Mouse (Mus musculus): ENCODE results near the gene Lpcat1. TPM values are rescaled to one million over a fixed set of nuclear protein-coding genes. Genes with fewer than 3 reads are reported as not detected.

Lpcat1 gene
- polyA plus RNA-seq (2012; rRNA removed), result 15.2 and 17.2 TPM in 2 replicates

GRCm38 (mm10) chr13:73467034-73467420 lies at the start of gene Lpcat1:
Gene Lpcat1, plus strand, starts transcription at chr13:73467197.
- peak; percentile 67 for DNase-seq (ENCODE audit: low spot score)

GRCm38 (mm10) chr13:73417478-73418220 lies 49.3 kb upstream of the Lpcat1 start:
- no peak for DNase-seq (ENCODE audit: low spot score)

- no peak for DNase-seq (ENCODE audit: low spot score)
Observed at GRCm38 (mm10) chr13:73418297-73418696, 48.7 kb upstream of the Lpcat1 start.

- no peak for DNase-seq (ENCODE audit: low spot score)
Observed at GRCm38 (mm10) chr13:73419244-73419643, 47.8 kb upstream of the Lpcat1 start.

- DNase-seq (ENCODE audit: low spot score), result no peak
Observed at GRCm38 (mm10) chr13:73423043-73423442, 44.0 kb upstream of the Lpcat1 start.

- DNase-seq (ENCODE audit: low spot score), result no peak
Observed at GRCm38 (mm10) chr13:73425035-73425434, 42.0 kb upstream of the Lpcat1 start.

GRCm38 (mm10) chr13:73425839-73426490 lies 41.0 kb upstream of the Lpcat1 start:
- peak; percentile 38 for DNase-seq (ENCODE audit: low spot score)

- DNase-seq (ENCODE audit: low spot score), result no peak
Observed at GRCm38 (mm10) chr13:73426587-73426986, 40.4 kb upstream of the Lpcat1 start.

- DNase-seq (ENCODE audit: low spot score), result no peak
Observed at GRCm38 (mm10) chr13:73429605-73430321, 37.2 kb upstream of the Lpcat1 start.

- DNase-seq (ENCODE audit: low spot score), result no peak
Observed at GRCm38 (mm10) chr13:73432466-73433149, 34.4 kb upstream of the Lpcat1 start.

GRCm38 (mm10) chr13:73433681-73434535 lies 33.1 kb upstream of the Lpcat1 start:
- DNase-seq (ENCODE audit: low spot score), result no peak

GRCm38 (mm10) chr13:73434687-73435086 lies 32.3 kb upstream of the Lpcat1 start:
- DNase-seq (ENCODE audit: low spot score), result no peak

GRCm38 (mm10) chr13:73435662-73436061 lies 31.3 kb upstream of the Lpcat1 start:
- DNase-seq (ENCODE audit: low spot score), result no peak

GRCm38 (mm10) chr13:73439057-73439456 lies 27.9 kb upstream of the Lpcat1 start:
- DNase-seq (ENCODE audit: low spot score), result no peak

GRCm38 (mm10) chr13:73441032-73441431 lies 26.0 kb upstream of the Lpcat1 start:
- DNase-seq (ENCODE audit: low spot score), result no peak

- no peak for DNase-seq (ENCODE audit: low spot score)
Observed at GRCm38 (mm10) chr13:73441686-73442085, 25.3 kb upstream of the Lpcat1 start.

GRCm38 (mm10) chr13:73442431-73442830 lies 24.6 kb upstream of the Lpcat1 start:
- no peak for DNase-seq (ENCODE audit: low spot score)

GRCm38 (mm10) chr13:73443093-73443821 lies 23.7 kb upstream of the Lpcat1 start:
- no peak for DNase-seq (ENCODE audit: low spot score)

GRCm38 (mm10) chr13:73445087-73445486 lies 21.9 kb upstream of the Lpcat1 start:
- no peak for DNase-seq (ENCODE audit: low spot score)

GRCm38 (mm10) chr13:73446076-73446475 lies 20.9 kb upstream of the Lpcat1 start:
- no peak for DNase-seq (ENCODE audit: low spot score)
